Mouse (Mus musculus): ENCODE results near the gene Hoga1. TPM values are rescaled to one million over a fixed set of nuclear protein-coding genes. Genes with fewer than 3 reads are reported as not detected.
A peak's percentile ranks its signal among the peaks of the same experiment; 100 is the strongest.

Gene Hoga1
- polyA plus RNA-seq, 1 experiment: 0.93 TPM

- peaks cover 59% of the 10 kb centered on the region for H3K27me3 ChIP-seq (replicated peaks)
- TF ChIP-seq FLI1 (IDR thresholded peaks at IDR 0.05; ENCODE audit: low read length) (no peak), GATA1 (IDR thresholded peaks at IDR 0.05; ENCODE audit: borderline replicate concordance, low read length) (no peak)
- H3K36me3 ChIP-seq (replicated peaks; ENCODE audit: low read length): peaks cover 15% of the 10 kb centered on the region
- H3K9me3 ChIP-seq: no peaks in the 10 kb centered on the region
- peaks cover 56% of the 10 kb centered on the region for H3K4me1 ChIP-seq
- no peak overlapping the region for H3K4me3 ChIP-seq (replicated peaks)
These were observed 36.8 kb upstream of the Hoga1 start for GRCm38 (mm10) chr19:42008586-42008985.

GRCm38 (mm10) chr19:42009067-42009466, 36.3 kb upstream of the Hoga1 start:
- Histone ChIP-seq H3K4me3 (replicated peaks) (no peak overlapping the region), H3K9me3 (no peaks in the 10 kb centered on the region), H3K36me3 (replicated peaks; ENCODE audit: low read length) (peaks cover 17% of the 10 kb centered on the region), H3K27me3 (replicated peaks) (peaks cover 55% of the 10 kb centered on the region), H3K4me1 (peaks cover 56% of the 10 kb centered on the region)
- TF ChIP-seq FLI1 (IDR thresholded peaks at IDR 0.05; ENCODE audit: low read length): no peak
- no peak for TF ChIP-seq GATA1 (IDR thresholded peaks at IDR 0.05; ENCODE audit: borderline replicate concordance, low read length)

DNA sequence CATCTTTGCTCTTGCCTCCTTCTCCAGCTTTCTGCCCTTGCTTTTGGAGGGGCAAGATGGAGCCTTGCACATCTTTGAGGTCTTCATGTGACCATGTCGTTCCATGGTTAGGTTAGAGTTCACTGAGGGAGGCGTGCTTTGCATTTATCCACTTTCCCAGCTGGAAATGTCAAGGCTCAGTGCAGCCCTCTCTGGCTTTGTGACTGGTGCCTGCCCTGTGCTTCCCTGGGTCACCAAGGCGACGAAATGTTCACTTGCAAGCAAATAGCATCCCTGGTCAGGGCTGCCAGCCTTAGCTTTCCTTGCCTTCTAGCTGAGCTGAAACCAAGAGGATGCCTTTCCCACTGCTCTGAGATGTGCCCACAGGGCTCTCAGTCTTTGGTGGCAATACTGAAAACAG, 35.0 kb upstream of the Hoga1 start:
- H3K27me3 ChIP-seq (replicated peaks): peaks cover 44% of the 10 kb centered on the region
- H3K4me1 ChIP-seq: peaks cover 56% of the 10 kb centered on the region
- TF ChIP-seq GATA1 (IDR thresholded peaks at IDR 0.05; ENCODE audit: borderline replicate concordance, low read length) (no peak), FLI1 (IDR thresholded peaks at IDR 0.05; ENCODE audit: low read length) (no peak)
- no peaks in the 10 kb centered on the region for H3K9me3 ChIP-seq
- H3K36me3 ChIP-seq (replicated peaks; ENCODE audit: low read length): peaks cover 17% of the 10 kb centered on the region
- H3K4me3 ChIP-seq (replicated peaks): no peak overlapping the region

- peaks cover 17% of the 10 kb centered on the region for H3K36me3 ChIP-seq (replicated peaks; ENCODE audit: low read length)
- peaks cover 56% of the 10 kb centered on the region for H3K4me1 ChIP-seq
- TF ChIP-seq GATA1 (IDR thresholded peaks at IDR 0.05; ENCODE audit: borderline replicate concordance, low read length) (no peak), FLI1 (IDR thresholded peaks at IDR 0.05; ENCODE audit: low read length) (no peak)
- no peak overlapping the region for H3K4me3 ChIP-seq (replicated peaks)
- peaks cover 39% of the 10 kb centered on the region for H3K27me3 ChIP-seq (replicated peaks)
- H3K9me3 ChIP-seq: no peaks in the 10 kb centered on the region
These were observed 34.3 kb upstream of the Hoga1 start for GRCm38 (mm10) chr19:42011123-42011522.

DNA sequence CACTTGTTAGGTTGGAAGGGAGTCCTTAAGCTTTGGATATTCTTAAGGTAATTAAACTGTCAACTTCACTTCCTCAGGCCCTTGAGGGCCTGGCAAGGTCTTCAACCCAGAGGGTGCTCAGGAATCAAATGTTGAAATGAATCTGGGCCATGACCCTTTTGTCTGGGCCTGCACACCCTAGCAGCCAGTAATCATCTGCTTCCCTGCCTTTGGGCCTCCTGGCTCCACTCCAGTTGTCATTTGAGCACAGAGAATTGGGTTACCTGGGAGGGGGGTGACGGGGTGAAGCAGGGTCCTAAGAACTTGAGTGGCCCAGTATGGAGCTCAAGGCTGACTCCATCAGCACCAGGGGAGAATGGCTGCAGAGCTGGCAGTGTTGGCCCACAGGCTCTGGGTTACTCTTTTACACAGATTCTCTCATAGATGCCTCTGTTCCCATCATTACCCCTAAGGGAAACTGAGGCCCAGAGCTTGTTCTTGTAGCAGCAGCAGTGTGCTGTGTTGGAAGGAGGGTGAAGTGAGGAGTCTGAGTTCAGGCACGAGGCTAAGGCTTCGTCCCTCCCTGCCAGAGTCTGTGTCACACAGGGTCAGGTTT, 31.1 kb upstream of the Hoga1 start:
- TF ChIP-seq FLI1 (IDR thresholded peaks at IDR 0.05; ENCODE audit: low read length) (no peak), GATA1 (IDR thresholded peaks at IDR 0.05; ENCODE audit: borderline replicate concordance, low read length) (no peak)
- H3K9me3 ChIP-seq: no peaks in the 10 kb centered on the region
- peaks cover 15% of the 10 kb centered on the region for H3K36me3 ChIP-seq (replicated peaks; ENCODE audit: low read length)
- no peak overlapping the region for H3K4me3 ChIP-seq (replicated peaks)
- H3K4me1 ChIP-seq: peaks cover 63% of the 10 kb centered on the region
- H3K27me3 ChIP-seq (replicated peaks): peaks cover 24% of the 10 kb centered on the region

DNA sequence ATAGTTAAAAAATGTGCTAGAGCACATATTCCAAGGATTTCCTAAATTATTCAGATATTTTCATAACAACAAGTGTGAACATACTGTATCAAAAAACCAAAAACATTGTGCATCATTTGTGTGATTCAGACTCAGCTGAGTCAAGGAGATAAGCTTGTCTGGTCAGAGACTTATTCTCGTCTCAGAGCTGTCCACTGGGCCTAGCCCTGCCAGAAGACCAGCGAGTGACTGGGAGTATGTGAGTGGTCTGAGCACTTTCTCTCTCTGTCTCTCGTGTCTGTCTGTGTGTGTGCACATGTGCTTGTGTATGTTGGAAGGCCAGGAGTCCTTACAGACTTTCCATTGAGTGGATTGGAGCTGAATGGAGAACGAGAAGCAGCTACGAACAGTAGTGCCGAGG, 30.4 kb upstream of the Hoga1 start:
- Histone ChIP-seq H3K4me3 (replicated peaks) (no peak overlapping the region), H3K4me1 (peaks cover 69% of the 10 kb centered on the region), H3K9me3 (no peaks in the 10 kb centered on the region), H3K27me3 (replicated peaks) (peaks cover 21% of the 10 kb centered on the region), H3K36me3 (replicated peaks; ENCODE audit: low read length) (peaks cover 15% of the 10 kb centered on the region)
- TF ChIP-seq FLI1 (IDR thresholded peaks at IDR 0.05; ENCODE audit: low read length): no peak

DNA sequence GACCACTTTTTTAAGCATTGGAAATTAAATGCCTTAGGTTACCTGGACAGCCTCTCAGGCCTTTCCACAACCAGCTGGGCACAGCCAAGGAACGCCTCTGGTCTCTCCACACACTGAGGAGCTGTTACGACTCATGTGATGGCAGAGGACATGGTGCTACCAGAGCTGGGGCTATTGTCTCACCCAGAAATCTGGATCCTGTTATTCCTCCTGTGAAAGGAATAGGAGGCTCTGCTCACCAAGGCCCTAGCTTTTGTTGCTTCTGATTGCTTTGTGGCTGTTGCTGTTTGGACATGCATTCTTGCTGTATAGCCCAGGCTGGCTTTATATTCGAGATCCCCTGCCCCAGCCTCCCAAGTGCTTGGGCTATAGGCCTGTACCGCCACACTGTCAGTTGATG, 29.2 kb upstream of the Hoga1 start:
- Histone ChIP-seq H3K9me3 (no peaks in the 10 kb centered on the region), H3K27me3 (replicated peaks) (peaks cover 9% of the 10 kb centered on the region), H3K36me3 (replicated peaks; ENCODE audit: low read length) (peaks cover 22% of the 10 kb centered on the region), H3K4me3 (replicated peaks) (no peak overlapping the region), H3K4me1 (peaks cover 71% of the 10 kb centered on the region)
- no peak for TF ChIP-seq FLI1 (IDR thresholded peaks at IDR 0.05; ENCODE audit: low read length)

GRCm38 (mm10) chr19:42016840-42017239, 28.6 kb upstream of the Hoga1 start:
- no peak overlapping the region for H3K4me3 ChIP-seq (replicated peaks)
- peaks cover 76% of the 10 kb centered on the region for H3K4me1 ChIP-seq

GRCm38 (mm10) chr19:42017399-42018247, 27.8 kb upstream of the Hoga1 start:
- TF ChIP-seq FLI1 (IDR thresholded peaks at IDR 0.05; ENCODE audit: low read length): no peak
- TF ChIP-seq GATA1 (IDR thresholded peaks at IDR 0.05; ENCODE audit: borderline replicate concordance, low read length): no peak
- H3K4me3 ChIP-seq (replicated peaks): peak overlapping the region; percentile 71

More at GRCm38 (mm10) chr19:42016840-42017239, 28.6 kb upstream of the Hoga1 start:
- Histone ChIP-seq H3K27me3 (replicated peaks) (peaks cover 6% of the 10 kb centered on the region), H3K9me3 (no peaks in the 10 kb centered on the region), H3K36me3 (replicated peaks; ENCODE audit: low read length) (peaks cover 20% of the 10 kb centered on the region)
- TF ChIP-seq GATA1 (IDR thresholded peaks at IDR 0.05; ENCODE audit: borderline replicate concordance, low read length) (no peak), FLI1 (IDR thresholded peaks at IDR 0.05; ENCODE audit: low read length) (no peak)

GRCm38 (mm10) chr19:42019011-42019522, 26.3 kb upstream of the Hoga1 start:
- H3K4me1 ChIP-seq: peaks cover 98% of the 10 kb centered on the region
- H3K9me3 ChIP-seq: no peaks in the 10 kb centered on the region

More at GRCm38 (mm10) chr19:42017399-42018247, 27.8 kb upstream of the Hoga1 start:
- Histone ChIP-seq H3K9me3 (no peaks in the 10 kb centered on the region), H3K27me3 (replicated peaks) (peaks cover 4% of the 10 kb centered on the region), H3K4me1 (peaks cover 84% of the 10 kb centered on the region), H3K36me3 (replicated peaks; ENCODE audit: low read length) (peaks cover 22% of the 10 kb centered on the region)

More at GRCm38 (mm10) chr19:42019011-42019522, 26.3 kb upstream of the Hoga1 start:
- Histone ChIP-seq H3K4me3 (replicated peaks) (peak overlapping the region; percentile 38), H3K27me3 (replicated peaks) (no peaks in the 10 kb centered on the region), H3K36me3 (replicated peaks; ENCODE audit: low read length) (peaks cover 20% of the 10 kb centered on the region)
- TF ChIP-seq GATA1 (IDR thresholded peaks at IDR 0.05; ENCODE audit: borderline replicate concordance, low read length) (no peak), FLI1 (IDR thresholded peaks at IDR 0.05; ENCODE audit: low read length) (no peak)
